Mouse (Mus musculus) activated CD4-positive, CD25-positive, alpha-beta regulatory T cell, adult 4 months (primary cell): Measurements from ENCODE around the gene Zbtb42. TPM values are rescaled to one million over a fixed set of nuclear protein-coding genes. Genes with fewer than 3 reads are reported as not detected.

Source experiments
- ATAC-seq: one replicate; pipeline ENCODE4 v1.8.0; 2017
- polyA plus RNA-seq, 2 experiments: library from polyadenylated mRNA; unstranded; fragments of 100-300 nt; shearing (Covaris generic); gene quantifications; one replicate each; pipeline ENCODE4 v1.2.1; 2017

Zbtb42 gene
- polyA plus RNA-seq, 2 experiments from 2014 or later, result 2.2 to 2.6 TPM

DNA sequence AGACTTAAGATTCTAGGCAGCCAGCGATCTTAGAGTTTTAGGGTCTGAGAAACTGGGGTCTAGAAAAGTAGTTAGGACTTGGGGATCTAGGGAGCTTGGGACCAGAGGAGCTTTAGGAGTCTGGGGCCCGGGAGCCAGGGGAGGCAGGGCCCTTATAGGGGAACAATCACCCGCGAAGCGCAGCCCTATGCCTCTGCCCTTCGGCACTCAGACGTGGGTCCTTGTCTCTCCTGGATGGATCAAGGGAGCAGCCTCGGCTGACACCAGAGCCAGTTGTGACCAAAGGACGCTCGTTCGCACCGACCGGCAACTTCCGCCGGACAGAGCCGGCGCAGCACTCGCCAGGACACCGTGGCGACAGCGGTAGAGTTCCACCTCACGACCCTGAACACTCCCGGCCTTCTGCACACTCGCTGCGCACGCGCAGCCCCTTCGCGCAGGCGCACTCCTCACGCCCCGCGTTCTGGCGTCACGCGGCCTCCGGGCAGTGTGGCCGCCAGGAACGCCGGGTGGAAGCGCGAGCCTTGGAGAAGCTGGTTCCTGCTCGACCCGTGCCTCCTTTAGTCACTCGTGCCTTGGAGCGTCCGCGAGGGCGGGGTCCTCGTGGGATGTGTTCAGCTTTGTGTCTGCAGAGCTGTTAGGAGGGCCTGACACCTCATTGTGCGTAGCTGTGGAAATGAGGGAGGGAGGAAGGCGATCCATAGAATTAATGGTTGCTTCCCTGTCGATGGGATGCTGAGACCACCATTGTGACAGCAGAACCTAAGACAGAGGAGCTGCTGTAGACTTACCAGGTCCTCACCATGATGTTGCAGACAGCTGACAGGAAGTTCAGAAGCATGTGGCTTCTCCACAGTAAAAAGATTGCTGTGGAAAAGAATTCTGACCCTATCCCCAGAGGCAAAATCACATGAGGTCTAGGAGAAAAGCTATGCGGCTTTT, 14.8 kb downstream of the Zbtb42 start:
- ATAC-seq, result peak; percentile 76

- peak; percentile 26 for ATAC-seq
These were observed 15.5 kb downstream of the Zbtb42 start for GRCm38 (mm10) chr12:112694127-112694475.

GRCm38 (mm10) chr12:112696806-112697425, 18.3 kb downstream of the Zbtb42 start:
- ATAC-seq, result no peak

DNA sequence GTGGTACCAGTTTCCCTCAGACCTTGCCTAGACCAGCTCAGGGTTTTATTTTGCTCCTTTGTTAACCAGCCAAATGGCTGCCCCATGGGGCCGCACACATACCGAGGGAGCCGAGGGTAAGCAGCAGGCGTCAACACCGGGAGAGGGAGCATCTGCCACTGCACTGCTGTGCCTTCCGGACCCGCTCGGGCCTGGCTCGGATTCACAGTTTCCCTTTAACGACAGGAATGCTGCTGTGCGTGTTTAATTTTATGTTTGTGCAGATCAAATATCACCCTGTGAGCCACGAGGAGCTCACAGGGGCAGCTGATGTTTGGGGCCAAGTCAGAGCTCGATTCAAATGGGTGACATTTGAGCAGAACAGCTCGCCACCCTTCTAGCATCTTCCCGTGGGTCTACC, 21.9 kb downstream of the Zbtb42 start:
- ATAC-seq, result no peak

GRCm38 (mm10) chr12:112702374-112703320, 24.0 kb downstream of the Zbtb42 start:
- ATAC-seq, result peak; percentile 57

GRCm38 (mm10) chr12:112706704-112707572, 28.3 kb downstream of the Zbtb42 start:
- peak; percentile 78 for ATAC-seq

GRCm38 (mm10) chr12:112707573-112707869, 28.9 kb downstream of the Zbtb42 start:
- ATAC-seq, result no peak

DNA sequence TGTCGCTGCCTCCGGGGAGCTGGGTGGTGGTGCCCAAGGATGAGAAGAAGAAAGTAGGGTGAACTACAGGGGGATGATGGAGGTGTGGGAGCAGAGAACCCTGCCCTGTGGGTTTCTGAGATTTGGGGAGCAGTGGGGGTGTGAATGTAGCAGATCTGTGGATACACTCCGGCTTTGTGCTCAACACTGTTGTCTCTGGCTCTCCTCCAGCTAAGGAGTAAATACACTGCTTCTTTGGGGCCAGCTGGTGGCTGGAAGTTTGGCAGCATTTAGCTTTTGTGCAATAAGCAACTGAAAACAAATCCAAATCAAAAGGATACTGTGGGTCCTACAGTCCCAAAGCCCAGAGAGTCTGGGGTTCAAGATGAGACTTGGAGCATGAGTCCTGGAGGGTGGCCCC, 35.4 kb downstream of the Zbtb42 start:
- ATAC-seq, result no peak

DNA sequence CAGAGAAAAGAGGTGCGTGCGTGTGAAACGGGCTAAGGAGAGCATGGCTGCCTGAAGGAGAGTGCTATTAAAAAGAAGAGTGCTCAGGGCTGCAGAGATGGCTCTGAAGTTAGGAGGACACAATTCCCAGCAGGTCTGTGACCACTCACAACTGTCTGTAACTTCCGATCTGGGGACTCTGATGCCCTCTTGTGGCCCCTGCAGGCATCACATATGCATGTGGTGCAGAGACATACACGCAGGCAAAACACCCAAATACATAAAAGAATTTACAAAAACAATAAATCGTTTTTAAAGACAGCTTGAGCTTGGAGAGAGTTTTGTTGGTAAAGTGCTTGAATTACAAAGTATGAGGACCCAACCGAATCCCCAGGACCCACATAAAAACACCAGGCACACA, 38.5 kb downstream of the Zbtb42 start:
- peak; percentile 30 for ATAC-seq

- no peak for ATAC-seq
These were observed 40.4 kb downstream of the Zbtb42 start for GRCm38 (mm10) chr12:112718995-112719394.

DNA sequence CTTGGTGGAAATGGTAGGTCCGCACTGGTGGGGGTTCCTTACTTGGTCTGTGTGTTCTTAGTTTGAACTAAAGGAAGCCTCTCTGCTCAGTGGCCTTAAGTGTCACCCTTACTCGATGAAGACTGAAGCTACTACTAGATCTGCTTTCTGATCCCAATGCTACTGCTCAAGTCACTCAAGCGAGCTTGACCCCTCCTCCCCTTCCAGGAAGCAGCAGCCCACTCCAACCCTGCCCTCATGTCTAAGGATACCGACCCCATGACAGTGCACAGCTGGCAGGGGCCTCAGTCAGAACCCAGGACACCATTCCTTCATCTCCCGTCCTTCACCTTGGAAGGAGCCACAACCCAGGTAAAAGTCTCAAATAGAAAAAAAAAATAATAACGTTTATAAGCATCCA, 41.6 kb downstream of the Zbtb42 start, which contains the start of gene Cep170b:
Cep170b (plus strand) TSS at position 240 of the 400 bp plus-strand sequence.
- ATAC-seq, result no peak

DNA sequence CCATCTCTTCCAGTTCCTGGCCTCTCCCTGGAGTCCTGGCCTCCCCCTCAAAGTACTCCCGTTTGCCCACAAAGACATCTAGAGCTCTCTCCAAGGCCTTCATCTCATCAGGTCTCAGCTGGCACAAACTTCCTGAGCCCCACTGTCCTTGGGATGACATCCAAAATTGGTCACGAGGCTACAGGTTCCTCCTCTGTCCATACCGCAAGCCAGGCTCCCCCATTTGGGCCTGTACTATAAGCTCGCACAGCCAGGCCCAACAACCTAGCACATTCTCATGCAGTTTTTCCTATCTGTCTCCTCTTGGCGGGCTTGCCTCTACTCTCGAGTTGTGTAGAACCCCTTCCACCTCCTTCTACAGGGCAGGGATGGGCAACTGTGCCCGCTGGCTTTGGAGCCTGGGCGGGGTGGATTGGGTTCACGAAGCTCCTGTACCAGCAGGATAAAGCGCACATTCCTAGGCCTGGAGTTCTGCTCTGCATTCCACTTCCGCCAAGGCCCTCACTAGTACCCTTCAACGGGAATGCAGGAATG, 42.3 kb downstream of the Zbtb42 start:
- ATAC-seq, result no peak

DNA sequence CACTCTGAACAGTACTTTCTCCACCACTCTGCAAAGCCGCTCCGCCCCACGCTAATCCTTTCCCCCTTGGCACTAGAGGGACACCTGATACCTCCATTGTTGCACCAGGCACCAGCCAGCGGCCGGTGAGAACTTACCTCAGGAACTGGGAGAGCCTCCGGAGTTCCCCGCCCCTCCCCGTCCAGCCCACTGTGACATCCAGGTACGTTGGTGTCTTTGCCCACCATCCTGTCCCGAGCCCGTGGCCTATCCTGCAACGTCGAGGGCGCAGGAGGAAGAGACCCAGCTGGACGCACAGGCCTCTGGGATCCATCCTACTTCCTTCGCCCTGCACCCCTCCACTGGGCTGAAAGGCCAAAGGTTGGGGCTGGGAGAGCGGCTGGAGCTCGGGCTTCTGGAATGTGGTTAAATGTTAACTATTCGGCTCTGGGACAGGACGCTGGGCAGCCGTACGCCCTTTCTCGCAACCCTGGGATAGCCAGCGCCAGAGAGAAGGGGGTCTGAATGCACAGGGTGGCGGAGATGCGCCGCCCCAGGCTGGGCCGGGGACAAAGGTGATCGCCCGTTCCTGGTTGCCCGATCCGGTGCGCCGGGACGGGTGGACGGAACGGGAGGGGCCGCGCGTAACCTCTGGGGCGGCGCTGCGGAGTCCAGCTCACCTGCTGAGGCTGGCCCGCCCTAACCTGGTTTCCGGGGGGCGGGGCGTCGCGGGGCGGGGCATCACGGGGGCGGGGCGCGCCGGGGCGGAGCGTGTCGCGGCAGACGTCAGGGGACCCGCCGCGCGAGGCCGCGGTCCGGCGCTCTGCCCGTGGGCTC, 43.0 kb downstream of the Zbtb42 start:
- ATAC-seq, result peak; percentile 33

GRCm38 (mm10) chr12:112722240-112723027, 43.8 kb downstream of the Zbtb42 start:
- ATAC-seq, result peak; percentile 15

GRCm38 (mm10) chr12:112723028-112723330, 44.4 kb downstream of the Zbtb42 start:
- ATAC-seq, result no peak

GRCm38 (mm10) chr12:112723445-112723844, 44.8 kb downstream of the Zbtb42 start:
- ATAC-seq, result no peak

- peak; percentile 73 for ATAC-seq
These were observed 45.6 kb downstream of the Zbtb42 start for GRCm38 (mm10) chr12:112724077-112724805.

- ATAC-seq, result no peak
These were observed 49.2 kb downstream of the Zbtb42 start for GRCm38 (mm10) chr12:112727801-112728200.

DNA sequence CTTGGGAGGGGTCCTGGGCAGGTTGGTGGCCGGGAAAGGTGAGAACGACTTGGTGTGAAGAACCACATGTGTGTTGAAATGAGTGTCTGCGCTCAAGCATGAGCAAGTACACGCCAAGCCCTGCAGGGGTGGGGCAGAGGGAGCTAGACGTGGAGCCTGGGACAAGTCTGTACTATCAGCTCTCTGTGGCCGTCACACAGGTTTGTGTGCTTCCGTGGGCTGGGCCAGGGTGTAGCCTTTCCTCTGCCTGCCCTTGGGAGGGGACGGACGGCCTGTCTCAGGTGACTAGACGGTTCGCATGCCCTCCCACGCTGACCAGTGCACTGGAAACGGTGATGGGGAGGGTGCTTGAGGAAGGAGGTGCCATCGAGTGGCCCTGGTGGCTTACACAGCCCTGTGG, 52.2 kb downstream of the Zbtb42 start:
- no peak for ATAC-seq
